Mouse (Mus musculus): ENCODE measurements around the gene Olfr1347.

GRCm38 (mm10) chr7:6522850-6523249 lies 23.3 kb upstream of the Olfr1347 start, which contains the start of gene Olfr1349:
- TF ChIP-seq JUN (IDR thresholded peaks at IDR 0.05; ENCODE audit: insufficient read depth, low read depth, low read length) (no peak), E2F4 (IDR thresholded peaks at IDR 0.05; ENCODE audit: insufficient replicate concordance, low read depth, low read length) (no peak), CTCF (conservative IDR thresholded peaks at IDR 0.05 in 1 of 2, IDR thresholded peaks at IDR 0.05 in 1 of 2; ENCODE audit: low read depth in 2 of 2, low read length in 2 of 2) (no peak)
